Mouse (Mus musculus) G1E (cell line): ENCODE measurements at regions not wholly inside any gene's neighbourhood (a gene's known extent, or its start where the extent isn't known, plus 50 kb on each side); places are given as distances from the start of the nearest gene placed in this dataset.
"Not testable (repeated sequence)": the region's sequence is repeated elsewhere in the genome, so short reads cannot be mapped to it uniquely, and the experiment has no call there.

Source experiments
- CTCF ChIP-seq: IDR thresholded peaks from 2 replicates; pipeline ENCODE4 v1.5.1; 2012; ENCODE audit warnings: low read depth, low read length, inconsistent platforms, mixed read lengths
- GATA1 ChIP-seq: IDR thresholded peaks from 2 replicates; pipeline ENCODE4 v1.6.1; 2012; ENCODE audit warnings: borderline replicate concordance, low read length, inconsistent platforms, mixed read lengths
- POLR2AphosphoS5 ChIP-seq: IDR thresholded peaks from 2 replicates; pipeline ENCODE4 v1.6.1; 2012; ENCODE audit warnings: low read depth, low read length, inconsistent platforms; ENCODE audit not compliant: insufficient replicate concordance

DNA sequence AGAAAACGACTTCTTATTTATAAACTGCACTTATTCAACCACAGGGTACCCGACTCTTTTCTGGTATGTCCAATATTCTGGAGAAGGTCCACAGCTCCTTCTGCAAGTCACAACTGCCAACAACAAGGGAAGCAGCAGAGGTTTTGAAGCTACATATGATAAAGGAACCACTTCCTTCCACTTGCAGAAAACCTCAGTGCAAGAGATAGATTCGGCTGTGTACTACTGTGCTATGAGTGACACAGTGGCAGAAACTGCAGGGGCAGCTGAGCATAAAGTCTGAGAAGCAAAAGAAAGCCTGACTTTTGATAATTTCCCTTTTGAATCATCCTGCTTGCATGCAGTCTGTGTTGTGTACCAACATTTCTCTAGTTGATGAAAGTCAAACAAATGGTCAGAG lies 231.1 kb upstream of the Olfr1507 start:
- TF ChIP-seq CTCF, POLR2AphosphoS5, GATA1: not testable (repeated sequence)
